Mouse (Mus musculus): ENCODE measurements around the gene Ina. TPM values are rescaled to one million over a fixed set of nuclear protein-coding genes. Genes with fewer than 3 reads are reported as not detected.
A peak's percentile ranks its signal among the peaks of the same experiment; 100 is the strongest.

Ina gene
- total and polyA plus RNA-seq, 3 experiments: not detected

- Histone ChIP-seq H3K79me2 (ENCODE audit: control insufficient read depth, insufficient read depth, low read length, poor library complexity) (peaks cover 20% of the 10 kb centered on the region), H3K9ac (ENCODE audit: control insufficient read depth, low read depth, low read length, poor library complexity, severe bottlenecking) (peak overlapping the region; percentile 81), H3K27me3 (ENCODE audit: control insufficient read depth in 1 of 2, insufficient read depth in 2 of 2, low read length in 2 of 2) (no peaks in the 10 kb centered on the region), H3K4me3 (ENCODE audit: control insufficient read depth in 1 of 2, insufficient read depth in 1 of 2, low read depth in 2 of 2, low read length in 2 of 2) (peak overlapping the region; percentile 72 to 81), H3K4me1 (ENCODE audit: control insufficient read depth in 1 of 2, insufficient read depth in 2 of 2, low read length in 2 of 2) (peaks cover 4 to 17% of the 10 kb centered on the region in 2 experiments), H3K36me3 (ENCODE audit: control insufficient read depth in 1 of 2, insufficient read depth in 2 of 2, low read length in 2 of 2) (peaks cover 5 to 17% of the 10 kb centered on the region in 2 experiments), H3K27ac (ENCODE audit: control insufficient read depth, low read depth, low read length) (no peak overlapping the region), H3K9me3 (replicated peaks; ENCODE audit: insufficient read depth, low read length) (no peaks in the 10 kb centered on the region)
- TF ChIP-seq E2F4 (IDR thresholded peaks at IDR 0.05; ENCODE audit: borderline replicate concordance, low read depth, low read length): no peak
- 0 out of 2 replicates have a peak, but pooled peaks have one; percentile 2 for TF ChIP-seq TCF12 (IDR thresholded peaks at IDR 0.05; ENCODE audit: low read depth, low read length)
- no peak for DNase-seq (ENCODE audit: low read depth, low spot score)
Measured at GRCm38 (mm10) chr19:47049840-47050239, 35.3 kb downstream of the Ina start.

- no peaks in the 10 kb centered on the region for H3K27me3 ChIP-seq (ENCODE audit: control insufficient read depth in 1 of 2, insufficient read depth in 2 of 2, low read length in 2 of 2)
- H3K4me3 ChIP-seq (ENCODE audit: control insufficient read depth in 1 of 2, insufficient read depth in 1 of 2, low read depth in 2 of 2, low read length in 2 of 2): peak within 1 kb of the TSS; percentile 72 to 81
- peaks cover 4 to 17% of the 10 kb centered on the region in 2 experiments for H3K4me1 ChIP-seq (ENCODE audit: control insufficient read depth in 1 of 2, insufficient read depth in 2 of 2, low read length in 2 of 2)
- H3K27ac ChIP-seq (ENCODE audit: control insufficient read depth, low read depth, low read length): peak within 1 kb of the TSS; percentile 63
- no peaks in the 10 kb centered on the region for H3K9me3 ChIP-seq (replicated peaks; ENCODE audit: insufficient read depth, low read length)
- H3K9ac ChIP-seq (ENCODE audit: control insufficient read depth, low read depth, low read length, poor library complexity, severe bottlenecking): peak within 1 kb of the TSS; percentile 81
- peaks cover 20% of the 10 kb centered on the region for H3K79me2 ChIP-seq (ENCODE audit: control insufficient read depth, insufficient read depth, low read length, poor library complexity)
- H3K36me3 ChIP-seq (ENCODE audit: control insufficient read depth in 1 of 2, insufficient read depth in 2 of 2, low read length in 2 of 2): peaks cover 5 to 17% of the 10 kb centered on the region in 2 experiments
- DNase-seq (ENCODE audit: low read depth, low spot score): peak; percentile 95
- TF ChIP-seq MXI1 (IDR thresholded peaks at IDR 0.05; ENCODE audit: low read depth, low read length) (peak; percentile 79), KAT2A (conservative IDR thresholded peaks at IDR 0.05; ENCODE audit: low read depth, low read length) (peak; percentile 80; the same call in 1 of the 2 replicates), TCF12 (IDR thresholded peaks at IDR 0.05; ENCODE audit: low read depth, low read length) (peak; percentile 30; the same call in 1 of the 2 replicates), ELF1 (IDR thresholded peaks at IDR 0.05; ENCODE audit: low read depth, low read length) (no peak), ZKSCAN1 (IDR thresholded peaks at IDR 0.05; ENCODE audit: low read depth, low read length) (no peak), MYB (IDR thresholded peaks at IDR 0.05; ENCODE audit: low read depth, low read length) (no peak), RAD21 (IDR thresholded peaks at IDR 0.05; ENCODE audit: low read depth, low read length) (no peak), JUND (IDR thresholded peaks at IDR 0.05; ENCODE audit: low read depth, low read length) (no peak), SIN3A (IDR thresholded peaks at IDR 0.05; ENCODE audit: low read length) (peak; percentile 88), POLR2AphosphoS5 (IDR thresholded peaks at IDR 0.05; ENCODE audit: borderline replicate concordance, low read depth, low read length) (no peak), MEF2A (IDR thresholded peaks at IDR 0.05; ENCODE audit: extremely low read depth, insufficient replicate concordance, low read depth, low read length, poor library complexity, severe bottlenecking) (no peak), MAX (IDR thresholded peaks at IDR 0.05; ENCODE audit: low read length) (peak; percentile 91), E2F4 (IDR thresholded peaks at IDR 0.05; ENCODE audit: borderline replicate concordance, low read depth, low read length) (peak; percentile 56; the same call in 1 of the 2 replicates), ZC3H11A (IDR thresholded peaks at IDR 0.05; ENCODE audit: low read depth, low read length) (no peak), UBTF (IDR thresholded peaks at IDR 0.05; ENCODE audit: borderline replicate concordance, insufficient read depth, low read depth, low read length) (peak; percentile 97; the same call in 1 of the 2 replicates), MAFK (IDR thresholded peaks at IDR 0.05; ENCODE audit: borderline replicate concordance, low read depth, low read length) (no peak), MAZ (IDR thresholded peaks at IDR 0.05; ENCODE audit: low read depth, low read length) (no peak; the same call in 1 of the 2 replicates), USF1 (IDR thresholded peaks at IDR 0.05; ENCODE audit: low read depth, low read length) (peak; percentile 76; the same call in 1 of the 2 replicates), HCFC1 (IDR thresholded peaks at IDR 0.05; ENCODE audit: low read depth, low read length) (peak; percentile 97), ZMIZ1 (IDR thresholded peaks at IDR 0.05; ENCODE audit: low read depth, low read length) (no peak), GABPA (IDR thresholded peaks at IDR 0.05; ENCODE audit: low read depth, low read length) (no peak), CHD2 (IDR thresholded peaks at IDR 0.05; ENCODE audit: low read length) (no peak), NRF1 (IDR thresholded peaks at IDR 0.05; ENCODE audit: insufficient read depth, low read depth, low read length, poor library complexity, severe bottlenecking) (peak; percentile 96), RCOR1 (IDR thresholded peaks at IDR 0.05; ENCODE audit: low read depth, low read length) (no peak), USF2 (IDR thresholded peaks at IDR 0.05; ENCODE audit: borderline replicate concordance in 1 of 2, insufficient read depth in 1 of 2, low read depth in 1 of 2, low read length in 2 of 2) (no peak), CHD1 (IDR thresholded peaks at IDR 0.05; ENCODE audit: low read depth, low read length) (no peak), EP300 (IDR thresholded peaks at IDR 0.05; ENCODE audit: low read depth in 1 of 2, low read length in 2 of 2) (no peak), MYC (IDR thresholded peaks at IDR 0.05; ENCODE audit: low read depth, low read length) (peak; percentile 77)
Measured at GRCm38 (mm10) chr19:47050271-47051032, 36.0 kb downstream of the Ina start, which contains the start of gene Pcgf6. Pcgf6 (minus strand) TSS chr19:47050906.

Measured in MEL (cell line).